ENCODE assay signal across 8 mouse cellular contexts in the genomic region with DNA sequence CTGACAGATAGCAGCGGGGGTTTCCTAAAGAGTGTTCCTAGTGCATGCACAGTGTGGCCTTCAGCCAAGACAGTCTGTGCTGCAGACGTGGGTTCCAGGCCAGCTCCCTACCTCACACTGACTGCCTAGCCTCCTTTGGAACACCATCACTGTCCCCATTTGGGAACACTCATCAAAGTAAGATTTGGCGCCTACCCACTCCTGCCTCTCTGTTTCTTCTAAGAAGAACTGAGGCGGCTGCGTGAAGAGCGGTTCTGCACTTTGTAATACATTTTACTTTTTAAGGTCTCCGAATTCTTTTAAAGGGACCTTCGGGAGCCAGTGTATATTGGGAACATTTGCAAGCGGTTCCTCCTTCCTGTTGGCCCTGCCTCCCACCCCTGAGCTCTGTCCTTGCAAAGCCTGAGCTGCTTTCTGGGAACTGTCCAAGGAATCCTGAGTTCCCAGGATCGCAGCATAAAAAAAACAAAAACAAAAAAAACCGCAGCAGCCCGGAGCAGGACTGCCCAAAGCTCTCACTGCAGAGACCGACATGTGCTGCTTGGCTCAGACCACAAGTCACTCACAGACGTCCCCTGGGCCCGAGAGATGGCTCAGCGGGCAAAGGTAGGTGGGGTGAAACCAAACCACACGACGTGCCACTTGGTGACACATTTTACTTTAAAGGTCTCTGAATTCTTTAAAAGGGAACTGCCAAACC. TPM values are rescaled to one million over a fixed set of nuclear protein-coding genes. Genes with fewer than 3 reads are reported as not detected.
DNase-seq lines count a peak whose midpoint lies in the region; ATAC-seq and TF ChIP-seq lines count a peak whose summit lies in the region.

No protein-coding gene starts in this region.

- H3K9ac ChIP-seq in intestine, embryonic 16.5 days (ENCODE audit: low read depth, low read length) = 0 out of 2 replicates have a peak overlapping the region, but pooled peaks have one; percentile 44

- no peaks in the 10 kb centered on the region for H3K36me3 ChIP-seq in intestine, embryonic 16.5 days (ENCODE audit: control insufficient read depth, insufficient read depth, low read length)

- peak; percentile 9; the same call in 1 of the 2 replicates for ATAC-seq in intestine, embryonic 16.5 days

- 37% methylated on average over 18 of the region's 18 CpGs for WGBS in intestine, embryonic 16.5 days

- DNase-seq in left cerebral cortex, adult 2 months (ENCODE audit: extremely low spot score in 1 of 2, low spot score in 2 of 2) = no peak
- no peak for DNase-seq in left cerebral cortex, adult 11 months (ENCODE audit: low spot score)
- peak; percentile 81 for DNase-seq in Muller cell, postnatal 12 days (ENCODE audit: inconsistent ontology term)
- peak; percentile 68 to 69 for DNase-seq in cerebellum, postnatal 25 days
- DNase-seq in lung, postnatal 4 days = peak; percentile 40 to 66
- DNase-seq in right cerebral cortex, postnatal 14 days = no peak
- no peak for DNase-seq in gastrocnemius, postnatal 36 days

- no peak overlapping the region for H3K4me3 ChIP-seq in left cerebral cortex, adult 2 months
- no peak overlapping the region for H3K4me3 ChIP-seq in intestine, embryonic 16.5 days (ENCODE audit: low read length)

- peak overlapping the region; percentile 28; the same call in 1 of the 2 replicates for H3K4me2 ChIP-seq in intestine, embryonic 16.5 days (ENCODE audit: low read depth, low read length)

- no peak for TF ChIP-seq CTCF in left cerebral cortex, adult 2 months (IDR thresholded peaks at IDR 0.05)

- intact Hi-C loops in left cerebral cortex, adult 2 months (cut with DNase I) = no loop called here
- intact Hi-C loops in gastrocnemius, postnatal 36 days (cut with DNase I) = no loop called here

- peak overlapping the region; percentile 77 for H3K27ac ChIP-seq in left cerebral cortex, adult 2 months
- peak overlapping the region; percentile 80 for H3K27ac ChIP-seq in intestine, embryonic 16.5 days (ENCODE audit: low read length)

- H3K4me1 ChIP-seq in intestine, embryonic 16.5 days (ENCODE audit: control insufficient read depth, insufficient read depth, low read length) = peaks cover 69% of the 10 kb centered on the region

- H3K27me3 ChIP-seq in intestine, embryonic 16.5 days (replicated peaks; ENCODE audit: control insufficient read depth, insufficient read depth, low read length) = no peaks in the 10 kb centered on the region

- no peaks in the 10 kb centered on the region for H3K9me3 ChIP-seq in intestine, embryonic 16.5 days (ENCODE audit: control insufficient read depth, low read length)

RNA-seq across cellular contexts. Expression of gene Tmem51, which starts 6.4 kb away (rescaled TPM):
- 1 to 10 TPM; 4.9 to 5.6 TPM for total RNA-seq in left cerebral cortex, adult 2 months (2021)
- 160 and 206 TPM in 2 replicates for polyA plus RNA-seq in intestine, embryonic 16.5 days (2015; fragmentation: Nextera tagmentation; extraction: Ambion mirVana)
- total RNA-seq in gastrocnemius, postnatal 36 days (2021) = 1 to 10 TPM; 1.1 to 1.2 TPM

Comparison
In these comparisons a context has a peak if more than half of its experiments do, and no peak if none do; other contexts are left out.
1. DNase-seq: peak in Muller cell, postnatal 12 days (single experiment), cerebellum, postnatal 25 days (2 of 2) and lung, postnatal 4 days (2 of 2); none in left cerebral cortex, adult 2 months (0 of 2), left cerebral cortex, adult 11 months (single experiment), right cerebral cortex, postnatal 14 days (single experiment) and gastrocnemius, postnatal 36 days (0 of 2).